Mouse (Mus musculus): ENCODE measurements around the gene Hoxb3.

Gene Hoxb3

DNA sequence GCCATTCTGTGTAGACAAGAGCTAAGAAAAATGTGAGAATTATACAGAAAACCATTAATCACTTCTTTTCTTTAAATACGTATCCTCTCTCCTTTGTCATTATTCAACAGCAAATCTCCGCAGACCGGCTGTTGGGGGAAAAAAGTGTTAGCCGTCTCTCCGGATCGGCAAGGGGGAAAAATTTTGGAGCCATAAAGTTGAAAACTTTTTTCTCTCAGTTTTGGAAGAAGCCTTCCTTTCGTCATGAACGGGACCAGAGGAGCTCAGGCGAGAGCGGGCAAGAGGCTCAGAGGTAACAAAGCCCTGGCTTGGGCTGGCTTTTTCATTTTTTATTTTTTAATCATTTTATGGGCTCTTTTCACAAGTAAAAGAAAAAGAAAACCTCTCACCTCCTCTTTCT is at the start of gene Hoxb3:
TSS of gene Hoxb3 (plus strand) at position 173 of the 400 bp plus-strand sequence.
- DNase-seq: no peak

DNA sequence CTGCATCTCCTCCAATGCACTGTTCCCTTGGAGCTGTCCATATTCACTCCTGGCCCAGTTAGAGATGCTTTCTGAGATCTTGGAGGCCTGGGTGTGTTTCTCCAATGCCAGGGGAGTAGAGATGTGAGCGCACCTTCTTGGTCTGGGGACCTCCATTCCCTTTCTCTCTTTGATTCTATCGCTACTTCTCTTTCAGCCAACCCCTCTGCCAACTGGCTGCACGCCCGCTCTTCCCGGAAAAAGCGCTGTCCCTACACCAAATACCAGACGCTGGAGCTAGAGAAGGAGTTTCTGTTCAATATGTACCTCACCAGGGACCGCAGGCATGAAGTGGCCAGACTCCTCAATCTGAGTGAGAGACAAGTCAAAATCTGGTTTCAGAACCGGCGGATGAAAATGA is 48.7 kb upstream of the Hoxb3 start:
- peak; percentile 39 for DNase-seq

DNA sequence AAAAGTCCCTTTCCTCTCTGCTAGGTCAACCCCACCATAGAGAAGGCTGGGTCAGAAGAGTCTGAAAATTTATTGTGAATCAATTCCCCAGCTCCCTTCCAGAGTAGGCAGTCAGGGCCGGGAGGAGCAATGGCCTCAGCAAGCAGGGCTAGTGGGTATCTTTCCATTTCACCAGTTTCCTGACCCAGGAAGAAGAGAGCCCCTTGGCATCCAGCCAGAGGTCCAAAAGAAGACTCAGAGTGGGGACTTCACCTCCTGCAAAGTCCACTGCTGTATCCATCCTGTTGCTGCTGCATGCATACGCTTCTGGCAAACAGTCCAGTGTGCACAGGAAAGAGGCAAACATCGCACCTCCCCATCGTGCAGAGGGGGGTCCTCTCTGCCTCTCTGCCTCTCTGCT is 47.2 kb upstream of the Hoxb3 start:
- peak; percentile 65 for DNase-seq

DNA sequence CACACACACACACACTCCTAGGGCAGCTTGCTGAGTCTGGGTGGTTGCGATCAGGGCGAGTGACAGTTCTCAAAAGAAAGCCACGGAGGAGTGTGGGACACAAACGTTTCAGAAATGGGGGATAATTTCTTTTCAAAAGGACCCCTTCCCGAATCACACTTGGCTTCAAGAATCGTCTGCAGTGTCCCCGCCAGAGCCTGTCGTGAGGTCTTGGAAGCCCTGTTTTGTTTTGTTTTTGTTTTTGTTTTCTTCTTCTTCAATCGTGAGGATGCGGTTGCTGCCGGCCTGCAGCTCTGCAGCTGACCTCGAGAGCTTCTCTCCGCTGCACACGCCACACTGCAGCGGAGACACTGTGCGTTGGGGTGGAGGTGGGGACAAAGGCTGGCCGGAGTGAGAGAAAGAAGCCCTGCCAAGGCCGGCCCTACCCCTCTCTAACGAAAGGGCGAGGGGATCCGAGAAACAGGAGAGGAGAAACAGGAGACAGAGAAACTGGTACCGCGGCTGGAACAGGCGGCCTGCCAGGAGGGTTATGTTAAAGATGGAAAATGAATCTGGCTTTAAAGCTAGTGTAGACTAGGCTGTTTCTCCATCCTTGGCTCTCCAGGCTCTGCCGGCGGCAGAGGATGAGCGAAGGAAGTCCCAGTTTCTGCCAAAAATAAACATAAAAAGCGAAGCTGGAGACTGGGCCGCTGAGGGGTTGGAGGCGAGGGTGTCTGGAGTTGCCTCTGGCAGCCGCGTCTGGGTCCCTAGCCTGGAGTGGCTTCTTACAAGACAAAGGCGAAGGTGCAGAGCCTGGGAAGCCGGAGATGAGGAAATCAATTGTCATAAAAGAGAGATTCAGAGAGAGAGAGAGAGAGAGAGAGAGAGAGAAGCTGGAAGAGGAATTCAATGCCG is 45.7 kb upstream of the Hoxb3 start:
- DNase-seq: peak; percentile 63

DNA sequence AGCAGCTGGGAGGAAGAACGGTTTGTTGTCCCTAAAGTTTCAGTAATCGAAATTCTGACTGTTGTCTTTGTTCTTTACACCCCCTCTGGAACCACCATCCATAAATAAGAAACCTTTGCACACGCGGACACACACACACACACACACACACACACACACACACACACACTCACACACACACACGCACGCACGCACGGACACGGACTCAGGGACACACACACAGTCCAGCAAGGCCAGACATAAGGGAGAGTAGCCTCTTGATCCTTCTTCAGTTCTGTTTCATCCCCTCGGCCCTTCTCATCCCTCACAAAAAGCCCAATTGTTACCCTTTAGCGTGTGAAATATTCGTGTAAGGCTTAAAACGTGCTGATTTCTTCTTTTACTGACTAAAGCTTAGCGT is 44.8 kb upstream of the Hoxb3 start:
- peak; percentile 42 for DNase-seq

DNA sequence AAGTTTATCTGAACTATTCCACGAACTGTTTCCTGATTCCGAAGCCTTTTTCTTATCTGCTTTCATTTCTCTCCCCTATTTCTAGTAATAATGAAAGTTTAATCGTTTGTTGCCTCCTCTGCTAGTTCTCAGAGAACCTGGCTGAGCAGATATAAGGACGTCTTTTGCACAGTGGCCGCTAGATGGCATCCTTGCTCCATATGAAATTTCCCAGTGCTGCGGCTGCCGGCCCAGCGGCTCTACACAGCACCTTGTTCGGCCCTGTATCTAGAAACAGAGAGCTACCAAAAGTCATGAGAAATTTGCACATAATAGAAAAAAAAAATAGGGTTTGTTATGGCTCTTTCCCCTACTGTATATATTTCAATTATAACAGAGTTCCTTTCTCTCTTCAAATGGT is 44.4 kb upstream of the Hoxb3 start:
- peak; percentile 91 for DNase-seq

DNA sequence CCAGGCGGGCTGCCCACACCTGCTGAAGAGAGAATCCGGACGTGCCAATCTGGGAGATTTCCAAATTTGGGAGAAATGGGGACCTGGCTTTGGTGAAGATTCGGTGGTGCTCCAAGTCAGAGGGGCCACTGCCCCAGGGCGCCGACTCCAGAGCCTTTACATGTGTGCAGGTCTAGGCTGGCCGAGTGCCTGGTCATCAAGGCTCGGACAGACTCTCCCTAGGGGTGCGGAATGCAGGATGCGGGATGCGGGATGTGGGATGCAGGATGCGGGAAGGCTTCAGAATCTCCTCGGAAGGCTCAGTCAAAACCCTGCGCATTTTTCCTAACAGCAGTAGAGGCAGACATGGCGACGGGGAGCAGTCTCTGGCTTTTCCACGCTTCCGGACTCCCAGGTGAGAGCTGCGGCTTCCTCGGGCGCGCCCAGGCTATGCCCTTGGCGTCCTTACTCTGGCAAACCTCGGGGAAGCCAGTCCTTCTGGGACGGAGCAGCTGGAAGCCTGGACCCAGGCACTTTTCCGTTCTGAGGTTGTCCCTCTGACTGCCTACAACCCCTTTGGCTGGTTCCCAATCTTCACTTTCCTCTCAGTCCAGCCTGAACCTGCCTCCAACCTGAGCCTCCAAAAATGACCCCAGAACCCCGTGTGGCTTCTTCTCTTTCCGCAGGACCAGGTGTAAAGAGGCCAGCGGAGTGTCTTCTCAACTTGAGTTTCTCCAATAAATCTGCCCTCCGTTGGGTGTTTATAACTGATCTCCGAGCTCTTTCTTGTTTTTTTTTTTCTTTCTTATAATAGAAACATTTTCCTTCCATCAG is 43.5 kb upstream of the Hoxb3 start:
- peak; percentile 81 for DNase-seq

DNA sequence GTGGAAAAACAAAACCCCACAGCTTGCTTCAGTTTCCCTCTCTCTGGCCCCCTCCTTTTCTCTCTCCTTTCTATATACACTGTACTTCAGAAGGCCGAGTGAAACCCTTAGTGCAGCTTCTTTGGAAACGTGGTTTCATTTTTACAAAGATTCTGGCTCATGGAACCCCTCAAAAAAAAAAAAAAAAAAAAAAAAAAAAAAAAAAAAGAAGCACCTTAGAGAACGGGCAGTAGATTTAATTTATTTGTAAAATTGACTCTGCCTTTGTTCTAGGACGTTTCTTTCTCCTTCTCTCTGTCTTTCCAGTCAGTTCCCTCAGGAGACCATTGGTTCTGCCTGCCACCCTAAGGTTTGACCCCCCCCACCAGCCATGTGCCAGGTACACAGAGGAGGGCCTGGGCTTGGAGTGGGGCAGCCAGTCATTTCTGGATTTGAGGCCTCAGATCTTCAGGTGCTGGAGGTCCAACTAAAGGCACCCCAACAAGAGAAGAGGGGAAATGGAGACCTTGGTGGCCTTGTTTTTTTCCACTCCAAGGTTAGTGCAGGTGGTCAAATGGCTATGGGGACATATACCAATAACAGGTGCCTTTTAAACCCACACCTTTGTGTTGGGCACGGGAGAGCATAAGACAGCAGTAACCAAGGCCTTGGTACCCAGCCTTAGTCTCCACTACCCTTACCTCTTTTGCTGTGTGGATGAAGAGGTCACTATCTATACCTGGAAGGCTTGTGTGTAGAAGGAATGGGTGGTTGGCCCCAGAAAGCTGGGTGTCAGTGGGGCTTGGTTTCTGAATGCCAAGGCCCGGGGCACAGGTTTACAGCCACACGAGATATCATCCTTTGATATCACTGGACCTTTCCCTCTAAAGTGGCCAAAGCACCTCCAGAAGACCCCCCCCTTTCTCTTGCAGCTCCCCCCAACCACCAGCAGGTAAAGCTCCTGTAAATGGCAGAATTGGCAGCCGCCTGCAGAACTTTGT is 42.4 kb upstream of the Hoxb3 start:
- DNase-seq: peak; percentile 73

DNA sequence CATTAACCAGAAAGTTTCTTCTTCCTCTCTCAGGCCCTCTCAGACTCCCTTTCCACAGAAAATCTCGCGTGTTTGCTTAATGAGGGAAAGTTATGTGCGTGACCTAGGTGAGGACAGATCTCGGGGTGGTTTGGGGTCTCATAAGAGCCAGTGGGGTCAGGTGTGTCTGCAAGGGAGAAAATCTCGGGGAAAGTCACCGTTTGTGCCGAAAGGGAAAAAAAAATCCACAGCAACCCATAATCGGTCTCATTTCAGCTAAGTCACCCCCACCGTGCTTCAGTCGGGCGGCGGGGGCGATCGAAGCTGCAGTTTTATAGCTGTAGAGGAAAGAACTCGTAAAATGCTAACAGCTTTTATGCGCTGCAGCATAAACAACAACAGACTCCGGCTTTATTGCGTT is 41.7 kb upstream of the Hoxb3 start:
- DNase-seq: peak; percentile 67

DNA sequence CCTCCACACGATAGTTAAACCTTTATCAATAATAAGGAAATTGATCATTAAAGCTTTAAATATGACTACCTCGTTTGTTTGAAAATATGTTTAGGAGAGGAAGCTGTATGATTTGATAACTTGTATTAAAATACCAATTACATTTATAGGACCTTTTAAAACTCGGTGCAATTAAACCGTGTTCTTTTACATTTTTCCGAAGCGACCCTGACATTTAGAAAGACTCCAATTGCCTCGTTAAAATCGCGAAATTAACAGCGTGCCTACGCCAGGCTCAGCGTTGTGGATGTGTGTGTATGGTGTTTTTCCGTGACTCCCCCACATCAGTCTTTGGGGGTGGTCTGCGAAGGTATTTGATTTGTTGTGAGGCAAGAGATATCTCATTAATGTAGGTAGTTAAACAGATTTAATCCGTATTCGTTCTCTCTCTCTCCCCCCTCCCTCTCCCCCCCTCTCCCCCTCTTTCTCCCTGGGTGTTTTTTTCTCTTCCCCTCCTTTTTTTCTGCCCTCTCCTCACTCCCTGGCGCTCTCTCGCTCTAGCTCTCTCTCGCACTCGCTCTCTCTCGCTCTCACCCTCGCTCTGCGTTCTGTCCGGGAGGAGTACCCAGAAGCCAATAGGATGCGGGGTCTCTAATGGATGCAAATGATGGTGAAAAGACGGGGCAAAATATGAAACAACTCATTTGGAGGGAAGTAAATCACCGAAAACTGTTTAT is 41.1 kb upstream of the Hoxb3 start, which contains the start of gene Hoxb8:
TSS of gene Hoxb8 (plus strand) at position 51 of the 716 bp plus-strand sequence.
- peak; percentile 62 for DNase-seq

DNA sequence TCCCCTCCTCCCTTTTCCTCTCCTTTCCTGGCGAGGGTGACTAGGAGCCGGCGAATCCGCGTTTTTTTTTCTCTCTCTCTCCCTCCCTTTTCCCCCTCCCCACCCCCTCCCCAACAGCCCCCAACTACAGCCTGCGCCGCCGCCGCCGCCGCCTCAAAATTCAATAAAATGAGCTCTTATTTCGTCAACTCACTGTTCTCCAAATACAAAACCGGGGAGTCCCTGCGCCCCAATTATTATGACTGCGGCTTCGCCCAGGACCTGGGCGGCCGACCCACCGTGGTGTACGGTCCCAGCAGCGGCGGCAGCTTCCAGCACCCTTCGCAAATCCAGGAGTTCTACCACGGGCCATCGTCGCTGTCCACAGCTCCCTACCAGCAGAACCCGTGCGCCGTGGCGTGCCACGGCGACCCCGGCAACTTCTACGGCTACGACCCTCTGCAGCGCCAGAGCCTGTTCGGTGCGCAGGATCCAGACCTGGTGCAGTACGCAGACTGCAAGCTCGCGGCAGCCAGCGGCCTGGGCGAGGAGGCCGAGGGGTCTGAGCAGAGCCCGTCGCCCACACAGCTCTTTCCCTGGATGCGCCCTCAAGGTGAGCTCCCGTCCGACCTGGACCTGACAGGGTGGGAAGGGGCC is 40.2 kb upstream of the Hoxb3 start:
- peak; percentile 70 for DNase-seq

DNA sequence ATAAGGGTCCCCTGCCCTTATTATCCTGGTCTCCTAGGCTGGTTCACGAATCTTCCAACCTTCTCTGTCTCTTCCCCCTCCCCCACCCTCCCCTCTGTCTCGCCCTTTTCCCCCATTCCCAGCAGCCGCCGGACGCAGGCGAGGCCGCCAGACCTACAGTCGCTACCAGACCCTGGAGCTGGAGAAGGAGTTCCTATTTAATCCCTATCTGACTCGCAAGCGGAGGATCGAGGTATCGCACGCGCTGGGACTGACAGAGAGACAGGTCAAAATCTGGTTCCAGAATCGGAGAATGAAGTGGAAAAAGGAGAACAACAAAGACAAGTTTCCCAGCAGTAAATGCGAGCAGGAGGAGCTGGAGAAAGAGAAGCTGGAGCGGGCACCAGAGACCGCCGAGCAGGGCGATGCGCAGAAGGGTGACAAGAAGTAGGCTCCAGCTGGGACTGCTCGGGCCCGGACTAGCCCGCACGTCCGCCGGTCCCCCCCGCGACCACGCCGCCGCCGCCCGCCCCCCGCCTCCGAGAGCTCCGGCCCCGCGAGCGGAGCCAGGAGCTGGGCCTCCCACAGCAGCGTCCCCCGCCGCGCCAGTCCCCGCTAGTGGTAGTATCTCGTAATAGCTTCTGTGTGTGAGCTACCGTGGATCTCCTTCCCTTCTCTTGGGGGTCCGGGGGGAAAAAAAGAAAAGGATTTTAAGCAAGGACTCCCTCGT is 38.9 kb upstream of the Hoxb3 start:
- DNase-seq: peak; percentile 82

DNA sequence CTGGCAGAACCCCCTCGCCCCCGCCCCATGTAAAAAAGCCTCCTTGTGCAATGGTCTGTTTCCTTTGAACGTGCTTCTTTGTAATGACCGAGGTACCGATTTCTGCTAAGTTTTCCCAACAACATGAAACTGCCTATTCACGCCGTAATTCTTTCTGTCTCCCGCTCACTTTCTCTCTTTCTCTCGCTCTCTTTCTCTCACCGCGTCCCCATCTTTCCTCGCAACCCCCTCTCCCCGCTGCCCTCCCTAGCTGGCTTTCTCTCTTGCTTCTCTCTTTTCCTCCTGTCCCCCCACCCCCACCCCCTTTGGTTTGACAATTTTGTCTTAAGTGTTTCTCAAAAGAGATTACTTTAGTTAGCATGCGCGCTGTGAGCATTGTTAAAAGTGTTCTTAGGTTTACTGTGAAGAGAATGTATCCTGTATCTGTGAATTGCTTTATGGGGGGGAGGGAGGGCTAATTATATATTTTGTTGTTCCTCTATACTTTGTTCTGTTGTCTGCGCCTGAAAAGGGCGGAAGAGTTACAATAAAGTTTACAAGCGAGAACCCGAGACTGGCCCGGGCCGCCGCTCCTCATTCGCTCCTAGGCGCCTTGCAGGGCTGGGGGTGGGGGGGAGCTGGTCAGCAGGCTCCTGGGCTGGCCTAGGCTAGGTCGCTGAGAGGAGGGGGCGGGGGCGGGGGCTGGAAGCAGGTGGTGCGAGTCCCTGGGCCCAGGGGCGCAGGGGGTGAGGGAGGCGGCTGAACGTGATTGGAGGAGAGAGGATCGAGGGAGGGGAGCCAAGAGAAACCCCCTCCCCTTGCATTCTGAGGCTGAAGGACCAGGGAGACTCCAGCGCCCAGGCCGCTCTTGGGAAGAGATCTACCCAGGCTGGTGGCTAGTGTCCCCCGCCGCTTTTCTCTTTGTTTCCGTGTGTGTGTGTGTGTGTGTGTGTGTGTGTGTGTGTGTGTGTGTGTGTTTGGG is 38.1 kb upstream of the Hoxb3 start:
- DNase-seq: peak; percentile 76

DNA sequence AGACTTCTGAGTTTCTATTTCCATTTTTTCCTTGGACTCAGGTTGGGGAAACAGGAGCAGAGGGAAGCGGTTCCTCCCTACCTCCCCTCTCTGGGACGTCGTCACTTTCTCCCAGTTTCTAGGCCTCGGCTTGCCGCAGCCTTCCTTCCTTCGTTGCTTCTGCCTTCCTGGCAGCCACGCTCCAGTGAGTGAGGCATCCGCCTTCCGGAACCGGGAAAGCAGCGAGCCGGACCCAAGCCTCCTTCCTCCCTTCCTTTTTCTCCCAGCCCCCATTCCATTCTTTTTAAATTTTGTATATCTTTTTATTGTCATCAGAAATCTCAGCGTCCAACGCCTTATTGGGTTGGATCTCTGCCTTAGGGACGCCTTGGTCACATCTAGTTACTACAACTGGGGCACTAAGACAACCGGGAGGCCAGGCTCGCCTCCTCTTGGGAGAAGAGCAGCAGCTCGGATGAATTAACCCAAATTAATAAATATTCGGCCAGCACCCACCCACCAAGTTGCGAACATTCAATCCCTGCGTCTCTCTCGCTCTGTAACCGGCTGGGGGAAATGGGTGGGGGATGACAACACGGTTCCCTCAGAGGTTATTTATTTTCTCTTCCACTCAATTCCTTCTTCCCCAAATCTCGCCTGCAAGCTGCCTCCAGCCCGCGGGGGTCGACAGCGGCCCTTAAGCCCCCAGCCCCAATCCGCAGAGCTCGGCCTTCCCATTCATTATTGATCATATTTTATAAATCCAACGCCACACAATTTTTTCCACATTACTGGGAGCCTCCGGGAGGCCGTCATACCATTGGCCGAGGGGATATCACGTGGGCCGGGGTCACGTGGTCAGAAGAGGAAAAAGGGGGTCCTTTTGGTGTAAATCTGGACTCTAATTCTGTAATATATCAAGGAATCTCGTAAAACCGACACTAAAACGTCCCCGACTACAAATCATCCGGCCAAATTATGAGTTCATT is 37.1 kb upstream of the Hoxb3 start, which contains the start of gene Hoxb7:
TSS of gene Hoxb7 (plus strand) at position 853 of the 968 bp plus-strand sequence.
- DNase-seq: peak; percentile 91

DNA sequence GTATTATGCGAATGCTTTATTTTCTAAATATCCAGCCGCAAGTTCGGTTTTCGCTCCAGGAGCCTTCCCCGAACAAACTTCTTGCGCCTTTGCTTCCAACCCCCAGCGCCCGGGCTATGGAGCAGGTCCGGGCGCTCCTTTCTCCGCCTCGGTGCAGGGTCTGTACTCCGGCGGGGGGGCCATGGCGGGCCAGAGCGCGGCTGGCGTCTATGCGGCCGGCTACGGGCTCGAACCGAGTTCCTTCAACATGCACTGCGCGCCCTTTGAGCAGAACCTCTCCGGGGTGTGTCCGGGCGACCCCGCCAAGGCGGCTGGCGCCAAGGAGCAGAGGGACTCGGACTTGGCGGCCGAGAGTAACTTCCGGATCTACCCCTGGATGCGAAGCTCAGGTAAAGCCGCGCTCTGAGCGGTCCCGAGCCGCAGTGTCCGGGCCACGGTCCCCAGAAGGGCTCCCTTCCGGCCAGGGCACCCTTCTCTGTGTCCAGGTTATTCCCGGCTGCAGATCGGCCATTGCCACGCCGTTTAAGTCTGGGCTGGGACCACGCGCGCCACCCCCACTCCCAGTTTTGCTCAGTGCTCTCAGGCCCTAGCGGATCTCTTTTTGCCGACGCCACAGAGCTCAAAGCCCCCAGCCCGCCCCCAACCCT is 36.3 kb upstream of the Hoxb3 start:
- peak; percentile 85 for DNase-seq

DNA sequence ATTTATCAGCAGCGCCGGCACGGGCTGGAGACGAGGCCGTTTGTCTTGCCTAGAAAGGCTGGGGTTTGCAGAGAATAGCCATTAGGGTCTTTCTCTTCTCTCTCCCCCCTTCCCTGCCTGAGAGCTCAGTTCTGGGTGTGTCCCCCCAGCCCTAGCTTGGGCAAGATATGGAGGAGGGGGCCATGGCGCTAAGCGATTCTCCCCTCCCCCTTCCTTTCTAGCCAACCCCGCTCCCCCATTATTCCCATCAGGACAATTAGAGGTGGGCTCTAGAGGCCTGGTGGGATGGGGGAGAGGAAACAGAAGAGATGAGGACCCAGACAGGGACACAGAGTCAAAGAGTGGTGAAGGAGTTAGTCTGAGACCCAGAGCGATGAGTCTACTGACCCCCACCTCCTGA is 35.7 kb upstream of the Hoxb3 start:
- no peak for DNase-seq

DNA sequence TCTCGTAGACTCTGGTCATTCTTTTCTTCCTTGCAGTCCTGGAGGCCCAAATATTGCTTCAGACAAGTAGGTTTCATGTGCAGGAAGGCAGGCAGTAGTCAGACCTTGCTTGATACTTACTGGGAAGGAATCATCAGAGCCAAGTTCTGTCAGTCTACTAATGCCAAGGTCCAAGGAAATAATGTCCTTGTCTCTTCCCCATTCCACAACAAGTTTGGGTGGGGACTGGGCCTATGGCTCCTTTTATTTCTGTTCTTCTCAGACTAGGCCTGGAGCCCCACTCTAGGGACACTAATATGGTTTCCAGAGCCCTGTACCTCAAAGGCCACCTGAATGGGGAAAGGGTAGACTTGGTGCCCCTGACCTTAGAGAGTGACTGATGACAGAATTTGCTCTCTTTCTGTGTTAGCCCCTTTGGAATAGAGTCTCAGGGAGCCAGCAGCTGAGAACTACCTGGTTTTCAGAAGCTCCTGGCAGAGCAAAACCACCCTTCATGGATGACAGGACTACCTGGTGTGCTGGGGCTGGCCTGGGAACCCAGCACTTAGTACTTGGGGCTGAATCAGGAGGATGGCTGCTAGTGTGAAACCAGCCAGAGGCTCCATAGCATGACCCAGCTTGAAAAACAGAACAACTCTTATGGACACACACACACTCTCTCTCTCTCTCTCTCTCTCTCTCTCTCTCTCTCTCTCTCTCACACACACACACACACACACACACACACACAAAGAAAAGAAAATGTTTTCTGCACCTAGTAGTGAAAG is 34.5 kb upstream of the Hoxb3 start:
- no peak for DNase-seq

Measured in kidney, adult 18-20 months (tissue).